Mouse (Mus musculus) CH12.LX (cell line): ENCODE results near the gene Mettl22. TPM values are rescaled to one million over a fixed set of nuclear protein-coding genes. Genes with fewer than 3 reads are reported as not detected.

Experiments
- DNase-seq: peaks from one replicate; pipeline ENCODE4 v3.0.0-alpha.2; 2013; ENCODE audit errors: extremely low read depth
- H3K27ac ChIP-seq: 2 replicates; pipeline ENCODE4 v1.5.1; 2012; ENCODE audit warnings: low read depth, mild to moderate bottlenecking, control low read depth, moderate library complexity; ENCODE audit not compliant: insufficient read depth
- H3K27me3 ChIP-seq: replicated peaks from 2 replicates; pipeline ENCODE3; 2012; ENCODE audit warnings: inconsistent platforms
- H3K36me3 ChIP-seq, 2 experiments: replicated peaks in 1 of 2; 2 replicates each; pipeline versions ENCODE3 to v1.6.1; 2012; ENCODE audit warnings: inconsistent platforms in 1 of 2, low read length in 1 of 2, mild to moderate bottlenecking in 1 of 2, mixed read lengths in 1 of 2, moderate library complexity in 1 of 2; ENCODE audit not compliant: control insufficient read depth in 1 of 2, insufficient read depth in 1 of 2
- H3K4me1 ChIP-seq, 2 experiments: 2 replicates each; pipeline ENCODE4 v1.6.1; 2012; ENCODE audit warnings: inconsistent platforms in 1 of 2, moderate library complexity in 1 of 2; ENCODE audit not compliant: insufficient read depth in 2 of 2, control insufficient read depth in 1 of 2
- H3K4me2 ChIP-seq: 2 replicates; pipeline ENCODE4 v1.6.1; 2012; ENCODE audit warnings: low read depth, mild to moderate bottlenecking, control low read depth; ENCODE audit not compliant: poor library complexity, insufficient read depth, severe bottlenecking
- H3K4me3 ChIP-seq, 3 experiments: fragments of 150-350 bp in 1 of 3; sonication (generic) in 1 of 3; replicated peaks in 1 of 3; 2 replicates each; pipeline versions ENCODE3 to v1.5.1; 2011 to 2012; ENCODE audit warnings: low read depth in 2 of 3, low read length in 2 of 3, mild to moderate bottlenecking in 2 of 3, moderate library complexity in 2 of 3, control low read depth in 1 of 3, improper control_type of control experiment in 1 of 3, inconsistent platforms in 1 of 3, mixed read lengths in 1 of 3; ENCODE audit not compliant: poor library complexity in 1 of 3
- H3K79me2 ChIP-seq: replicated peaks from 2 replicates; pipeline ENCODE4 v1.6.1; 2012; ENCODE audit warnings: mild to moderate bottlenecking, moderate library complexity; ENCODE audit not compliant: control insufficient read depth, poor library complexity, insufficient read depth, severe bottlenecking; ENCODE audit errors: extremely low read depth
- H3K9ac ChIP-seq: 2 replicates; pipeline ENCODE4 v1.6.1; 2012; ENCODE audit warnings: low read depth, mild to moderate bottlenecking, control low read depth, moderate library complexity; ENCODE audit not compliant: insufficient read depth
- H3K9me3 ChIP-seq: replicated peaks from 2 replicates; pipeline ENCODE3; 2012; ENCODE audit warnings: low read length, inconsistent platforms, mixed read lengths
- BHLHE40 ChIP-seq: IDR thresholded peaks from 2 replicates; pipeline ENCODE4 v1.6.1; 2011; ENCODE audit warnings: mild to moderate bottlenecking, low read depth, low read length, improper control_type of control experiment
- CHD1 ChIP-seq: IDR thresholded peaks from 2 replicates; pipeline ENCODE4 v1.6.1; 2012; ENCODE audit warnings: low read depth, low read length, improper control_type of control experiment, inconsistent platforms
- E2F4 ChIP-seq: IDR thresholded peaks from 2 replicates; pipeline ENCODE4 v1.6.1; 2011; ENCODE audit warnings: low read depth, low read length, improper control_type of control experiment; ENCODE audit not compliant: insufficient replicate concordance
- ETS1 ChIP-seq: conservative IDR thresholded peaks from 2 replicates; pipeline ENCODE4 v1.6.1; 2012; ENCODE audit warnings: low read depth, mild to moderate bottlenecking, inconsistent platforms, low read length, improper control_type of control experiment, moderate library complexity
- GABPA ChIP-seq: IDR thresholded peaks from 2 replicates; pipeline ENCODE4 v1.6.1; 2012; ENCODE audit warnings: low read depth, low read length, improper control_type of control experiment, inconsistent platforms; ENCODE audit not compliant: insufficient replicate concordance
- IRF4 ChIP-seq: IDR thresholded peaks from 2 replicates; pipeline ENCODE4 v1.6.1; 2014; ENCODE audit warnings: low read depth, mild to moderate bottlenecking, inconsistent platforms, low read length, improper control_type of control experiment
- JUN ChIP-seq: IDR thresholded peaks from 2 replicates; pipeline ENCODE4 v1.6.1; 2011; ENCODE audit warnings: low read depth, mild to moderate bottlenecking, low read length, improper control_type of control experiment, moderate library complexity; ENCODE audit not compliant: insufficient read depth
- JUND ChIP-seq: conservative IDR thresholded peaks from 2 replicates; pipeline ENCODE4 v1.6.1; 2011; ENCODE audit warnings: low read depth, low read length, improper control_type of control experiment
- KAT2A ChIP-seq: IDR thresholded peaks from 2 replicates; pipeline ENCODE4 v1.6.1; 2012; ENCODE audit warnings: low read length, improper control_type of control experiment, inconsistent platforms; ENCODE audit not compliant: insufficient replicate concordance
- MAFK ChIP-seq: IDR thresholded peaks from 2 replicates; pipeline ENCODE4 v1.6.1; 2011; ENCODE audit warnings: low read length, improper control_type of control experiment; ENCODE audit not compliant: insufficient replicate concordance
- MAX ChIP-seq: IDR thresholded peaks from 2 replicates; pipeline ENCODE4 v1.6.1; 2011; ENCODE audit warnings: low read length, improper control_type of control experiment
- MAZ ChIP-seq: IDR thresholded peaks from 2 replicates; pipeline ENCODE4 v1.6.1; 2012; ENCODE audit warnings: low read depth, mild to moderate bottlenecking, inconsistent platforms, low read length, improper control_type of control experiment, moderate library complexity
- MYC ChIP-seq: IDR thresholded peaks from 2 replicates; pipeline ENCODE4 v1.6.1; 2011; ENCODE audit warnings: low read depth, mild to moderate bottlenecking, improper control_type of control experiment, low read length
- PAX5 ChIP-seq: IDR thresholded peaks from 2 replicates; pipeline ENCODE4 v1.6.1; 2012; ENCODE audit warnings: low read length, inconsistent platforms, mixed read lengths
- POLR2AphosphoS2 ChIP-seq: IDR thresholded peaks from 2 replicates; pipeline ENCODE4 v1.6.1; 2011; ENCODE audit warnings: low read depth, low read length, improper control_type of control experiment
- RCOR1 ChIP-seq: conservative IDR thresholded peaks from 2 replicates; pipeline ENCODE4 v1.6.1; 2012; ENCODE audit warnings: low read depth, mild to moderate bottlenecking, inconsistent platforms, low read length, improper control_type of control experiment
- SIN3A ChIP-seq: IDR thresholded peaks from 2 replicates; pipeline ENCODE4 v1.6.1; 2012; ENCODE audit warnings: low read length, improper control_type of control experiment, inconsistent platforms
- SMC3 ChIP-seq: IDR thresholded peaks from 2 replicates; pipeline ENCODE4 v1.6.1; 2011; ENCODE audit warnings: low read depth, low read length, improper control_type of control experiment
- TCF12 ChIP-seq: IDR thresholded peaks from 2 replicates; pipeline ENCODE4 v1.6.1; 2014; ENCODE audit warnings: low read depth, mild to moderate bottlenecking, inconsistent platforms, low read length, improper control_type of control experiment
- USF2 ChIP-seq: conservative IDR thresholded peaks from 2 replicates; pipeline ENCODE4 v1.6.1; 2011; ENCODE audit warnings: low read depth, low read length, improper control_type of control experiment
- ZKSCAN1 ChIP-seq: IDR thresholded peaks from 2 replicates; pipeline ENCODE4 v1.6.1; 2012; ENCODE audit warnings: low read depth, inconsistent platforms, low read length, improper control_type of control experiment, borderline replicate concordance
- dilution Hi-C: fragments of 300-500 bp; cut with MboI; formaldehyde crosslinking; loops from 2 replicates; pipeline ENCODE4 v1.14.3; 2020; ENCODE audit warnings: low sequenced_read_pairs; ENCODE audit not compliant: extremely low pct_unique_long_range_greater_than_20kb, extremely low pct_ligation_motif_present
- in situ Hi-C: fragments of 300-500 bp; cut with MboI; formaldehyde crosslinking; loops from 3 replicates; pipeline ENCODE4 v1.14.3; 2019; ENCODE audit warnings: low sequenced_read_pairs, low pct_ligation_motif_present, low pct_unique_long_range_greater_than_20kb, mixed read lengths
- polyA plus RNA-seq: library from polyadenylated mRNA; unstranded; fragments of >175 nt; gene quantifications from 2 replicates; pipeline ENCODE4 v1.2.1, GENCODE M21; 2012; ENCODE audit warnings: low read depth; ENCODE audit not compliant: insufficient read length
- total RNA-seq, 2 experiments: library from RNA; depleted of rRNA; stranded (reverse); fragments of 300-350 nt in 1 of 2; fragments of >200 nt in 1 of 2; gene quantifications; 2 replicates each; pipeline ENCODE4 v1.2.3; 2012 to 2014

Gene Mettl22
- total and polyA plus RNA-seq, 3 experiments: 27.5 to 64.2 (median 39.4) TPM

DNA sequence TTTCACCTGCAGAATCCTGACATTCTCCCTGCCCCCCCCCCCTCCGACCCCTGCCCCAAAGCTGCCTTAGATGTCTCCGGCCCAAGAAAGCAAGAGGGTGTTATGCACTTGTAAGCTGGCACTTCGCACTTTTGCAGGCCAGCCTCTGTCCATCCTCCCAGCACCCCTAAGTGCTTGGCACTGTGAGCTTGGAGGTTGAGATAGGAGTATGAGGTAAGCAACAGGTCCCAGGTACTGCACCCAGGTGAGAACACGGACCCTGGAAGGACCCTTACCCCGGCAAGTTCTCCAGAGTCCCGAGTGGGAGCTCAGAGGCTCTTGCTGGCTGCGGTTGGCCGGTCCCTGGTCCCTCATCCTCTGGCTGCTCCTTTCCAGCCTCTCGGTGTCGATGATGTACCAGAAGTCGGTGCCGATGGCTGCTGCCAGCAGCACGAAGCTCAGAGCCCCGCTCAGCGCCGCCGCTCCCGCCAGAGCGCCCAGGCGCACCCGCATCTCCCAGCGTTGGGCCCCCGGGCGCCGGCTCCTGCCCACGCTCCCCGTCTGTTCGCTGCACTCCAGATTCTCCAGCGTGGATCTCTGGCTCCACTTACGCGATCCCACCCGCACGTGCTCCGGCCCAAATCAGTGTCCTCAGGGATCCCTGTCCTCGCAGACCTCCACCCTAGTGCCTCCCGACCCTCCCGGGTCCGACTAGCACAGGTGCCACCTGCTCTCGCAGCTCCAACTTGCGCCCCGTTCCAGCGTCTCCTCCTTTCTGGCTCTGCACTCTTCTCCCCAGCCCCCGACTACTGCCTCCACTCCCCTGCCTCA is 46.2 kb upstream of the Mettl22 start:
- no peaks in the 10 kb centered on the region for H3K36me3 ChIP-seq
- H3K27me3 ChIP-seq: peaks cover 83% of the 10 kb centered on the region
- H3K4me3 ChIP-seq: no peak overlapping the region
- DNase-seq: no peak
- no peaks in the 10 kb centered on the region for H3K4me1 ChIP-seq
- in situ Hi-C loops (no loop called here), dilution Hi-C loops (no loop called here)
- no peaks in the 10 kb centered on the region for H3K9me3 ChIP-seq
- TF ChIP-seq MAX: no peak
- no peak for TF ChIP-seq MAZ
- no peak for TF ChIP-seq ETS1
- no peak for TF ChIP-seq E2F4
- no peak for TF ChIP-seq SMC3
- no peak for TF ChIP-seq ZKSCAN1
- TF ChIP-seq POLR2AphosphoS2: no peak
- no peak for TF ChIP-seq PAX5
- TF ChIP-seq MAFK: no peak
- TF ChIP-seq KAT2A: no peak
- no peak for TF ChIP-seq GABPA
- TF ChIP-seq CHD1: no peak
- no peak for TF ChIP-seq USF2
- no peak for TF ChIP-seq SIN3A
- TF ChIP-seq TCF12: no peak
- no peak for TF ChIP-seq MYC
- no peak for TF ChIP-seq BHLHE40
- no peak for TF ChIP-seq JUN
- TF ChIP-seq, all 38 proteins: peak for 0
- no peak overlapping the region for H3K9ac ChIP-seq
- H3K4me2 ChIP-seq: no peak overlapping the region
- no peak overlapping the region for H3K27ac ChIP-seq
- no peaks in the 10 kb centered on the region for H3K79me2 ChIP-seq

DNA sequence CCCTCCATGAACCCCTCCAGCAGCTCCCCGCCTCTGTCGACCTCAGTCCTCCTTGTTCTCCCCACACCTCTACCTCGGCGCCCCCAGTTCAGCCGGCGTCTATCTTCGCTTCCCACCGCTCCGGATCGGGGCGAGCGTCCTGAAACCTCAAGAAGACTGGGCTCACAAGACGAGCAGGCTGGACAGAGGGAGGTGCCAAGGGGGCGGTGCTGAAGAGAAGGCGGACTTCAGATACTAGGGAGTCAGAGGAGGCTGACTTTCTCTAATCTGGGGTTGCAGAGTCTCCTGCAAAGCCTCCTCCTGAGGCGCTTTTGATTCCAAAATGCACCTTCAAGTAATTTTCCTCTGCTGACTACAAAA is 45.6 kb upstream of the Mettl22 start, which contains the start of gene Tmem114:
Gene Tmem114, minus strand, starts transcription at position 166 of the 360 bp plus-strand sequence.
- Histone ChIP-seq H3K4me1 (no peaks in the 10 kb centered on the region), H3K9me3 (no peaks in the 10 kb centered on the region), H3K4me2 (no peak within 1 kb of the TSS), H3K27ac (no peak within 1 kb of the TSS), H3K27me3 (peaks cover 84% of the 10 kb centered on the region), H3K79me2 (no peaks in the 10 kb centered on the region), H3K4me3 (no peak within 1 kb of the TSS), H3K36me3 (no peaks in the 10 kb centered on the region), H3K9ac (no peak within 1 kb of the TSS)
- in situ Hi-C loops (no loop called here), dilution Hi-C loops (no loop called here)
- DNase-seq: no peak
- TF ChIP-seq PAX5 (no peak), JUN (no peak), USF2 (no peak), RCOR1 (no peak), IRF4 (no peak), JUND (no peak), TCF12 (no peak), GABPA (no peak)
